Mouse (Mus musculus): ENCODE results near the gene Gm13288. TPM values are rescaled to one million over a fixed set of nuclear protein-coding genes. Genes with fewer than 3 reads are reported as not detected.

Gm13288 gene
- total and polyA plus RNA-seq, 2 experiments from 2014 or later: not detected

DNA sequence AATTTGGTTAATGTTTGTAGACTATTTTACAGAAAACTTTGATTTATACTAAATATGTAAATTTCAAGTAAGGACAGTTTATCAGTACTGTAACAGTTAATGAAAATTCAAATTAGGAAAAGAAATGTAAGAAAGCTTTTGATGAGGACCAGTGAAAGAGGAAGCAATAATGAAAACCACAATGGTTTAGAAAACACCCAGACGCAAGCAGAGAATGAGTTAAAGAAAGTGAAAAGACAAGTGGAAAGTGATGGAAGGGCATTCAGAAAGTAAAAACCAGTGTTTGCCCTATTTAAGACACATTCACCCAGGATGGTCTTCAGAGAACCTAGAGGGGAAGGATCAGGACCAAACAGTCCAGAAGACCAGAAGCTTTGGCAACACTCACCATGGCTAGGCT lies 44.4 kb downstream of the Gm13288 start, which contains the start of gene Ifna1:
Gene Ifna1, plus strand, starts transcription at position 390 of the 400 bp plus-strand sequence.
- no peak within 1 kb of the TSS for H3K9ac ChIP-seq (replicated peaks; ENCODE audit: low read depth, low read length)
- TF ChIP-seq CTCF (IDR thresholded peaks at IDR 0.05; ENCODE audit: low read depth): no peak
- no peaks in the 10 kb centered on the region for H3K27me3 ChIP-seq (ENCODE audit: control insufficient read depth, insufficient read depth, low read length)
- H3K4me1 ChIP-seq (ENCODE audit: control insufficient read depth, insufficient read depth): no peaks in the 10 kb centered on the region
- H3K4me3 ChIP-seq (ENCODE audit: low read depth, low read length): no peak within 1 kb of the TSS
- H3K4me2 ChIP-seq (ENCODE audit: low read depth, low read length): no peak within 1 kb of the TSS
- WGBS: 64% methylated on average over 1 of the region's 1 CpGs
- no peaks in the 10 kb centered on the region for H3K9me3 ChIP-seq (replicated peaks; ENCODE audit: control insufficient read depth, low read length)
- ATAC-seq (ENCODE audit: insufficient read depth, low read depth) (no peak), DNase-seq (ENCODE audit: low spot score) (no peak)
- no peaks in the 10 kb centered on the region for H3K36me3 ChIP-seq (replicated peaks; ENCODE audit: control insufficient read depth, insufficient read depth, low read length)
- H3K27ac ChIP-seq (ENCODE audit: low read depth): no peak within 1 kb of the TSS

DNA sequence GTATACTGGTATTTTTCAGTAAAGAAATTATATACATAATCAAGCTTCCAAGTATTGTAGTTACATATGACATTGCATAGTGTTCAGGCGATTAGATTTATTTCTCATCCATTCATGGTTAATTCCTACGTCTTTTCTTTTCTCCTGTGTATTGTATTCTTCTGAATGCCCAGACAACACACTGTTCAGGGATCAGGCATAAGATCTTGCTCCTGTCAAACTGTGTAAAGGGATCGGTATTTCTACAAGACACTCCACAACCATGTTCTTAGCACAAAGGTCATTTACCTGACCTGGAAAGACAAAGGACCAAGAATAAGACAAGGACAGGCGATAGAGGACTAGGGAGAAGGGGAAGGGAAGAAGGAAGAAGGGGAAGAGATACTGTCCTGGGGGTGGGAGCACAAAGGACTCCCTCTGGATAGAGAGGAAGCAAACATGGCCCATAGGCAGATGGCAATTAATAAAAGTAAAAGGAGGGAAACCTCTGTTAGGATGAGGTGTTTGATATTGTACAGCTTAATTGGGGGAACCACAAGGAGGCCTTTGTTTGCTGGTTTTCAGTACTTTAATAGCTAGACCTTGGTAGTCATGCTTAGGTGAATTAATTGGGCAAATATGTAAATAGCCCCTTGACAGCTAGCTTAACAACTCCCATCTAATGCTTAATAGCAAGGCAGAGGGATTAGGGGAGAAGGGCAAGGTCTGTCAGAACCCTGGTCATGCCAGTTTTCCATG lies 45.9 kb downstream of the Gm13288 start:
- DNase-seq (ENCODE audit: low spot score): no peak
- Histone ChIP-seq H3K9ac (replicated peaks; ENCODE audit: low read depth, low read length) (no peak overlapping the region), H3K9me3 (replicated peaks; ENCODE audit: control insufficient read depth, low read length) (no peaks in the 10 kb centered on the region), H3K4me1 (ENCODE audit: control insufficient read depth, insufficient read depth) (no peaks in the 10 kb centered on the region), H3K36me3 (replicated peaks; ENCODE audit: control insufficient read depth, insufficient read depth, low read length) (no peaks in the 10 kb centered on the region), H3K4me3 (ENCODE audit: low read depth, low read length) (no peak overlapping the region), H3K4me2 (ENCODE audit: low read depth, low read length) (no peak overlapping the region), H3K27ac (ENCODE audit: low read depth) (no peak overlapping the region), H3K27me3 (ENCODE audit: control insufficient read depth, insufficient read depth, low read length) (no peaks in the 10 kb centered on the region)
- ATAC-seq (ENCODE audit: insufficient read depth, low read depth): no peak
- 61% methylated on average over 4 of the region's 4 CpGs for WGBS
- TF ChIP-seq EP300 (IDR thresholded peaks at IDR 0.05; ENCODE audit: low read depth): no peak
- no peak for TF ChIP-seq CTCF (IDR thresholded peaks at IDR 0.05; ENCODE audit: low read depth)

Other genes with a start within 250 kb of the Gm13288 start
Only the 30 nearest of the 31 such genes appear.
- gene Ifna14, start 233.7 kb upstream of the Gm13288 start, total RNA-seq (2014; rRNA removed; ENCODE audit: low replicate concordance): not detected in 2 replicates
- not detected in 2 replicates for gene Ifna14, start 233.7 kb upstream of the Gm13288 start, polyA plus RNA-seq (2015; fragmentation: Nextera tagmentation; extraction: Ambion mirVana)
- gene Ifna9, start 213.1 kb upstream of the Gm13288 start, total RNA-seq (2014; rRNA removed; ENCODE audit: low replicate concordance): not detected in 2 replicates
- not detected in 2 replicates for gene Ifna9, start 213.1 kb upstream of the Gm13288 start, polyA plus RNA-seq (2015; fragmentation: Nextera tagmentation; extraction: Ambion mirVana)
- not detected in 2 replicates for gene Ifna12, start 202.2 kb upstream of the Gm13288 start, total RNA-seq (2014; rRNA removed; ENCODE audit: low replicate concordance)
- gene Ifna12, start 202.2 kb upstream of the Gm13288 start, polyA plus RNA-seq (2015; fragmentation: Nextera tagmentation; extraction: Ambion mirVana): not detected in 2 replicates
- gene C87499, start 171.1 kb upstream of the Gm13288 start, total RNA-seq (2014; rRNA removed; ENCODE audit: low replicate concordance): not detected in 2 replicates
- gene C87499, start 171.1 kb upstream of the Gm13288 start, polyA plus RNA-seq (2015; fragmentation: Nextera tagmentation; extraction: Ambion mirVana): not detected in 2 replicates
- gene Ifna13, start 161.1 kb upstream of the Gm13288 start, total RNA-seq (2014; rRNA removed; ENCODE audit: low replicate concordance): not detected in 2 replicates
- gene Ifna13, start 161.1 kb upstream of the Gm13288 start, polyA plus RNA-seq (2015; fragmentation: Nextera tagmentation; extraction: Ambion mirVana): not detected in 2 replicates
- gene Ifna16, start 128.6 kb upstream of the Gm13288 start, total RNA-seq (2014; rRNA removed; ENCODE audit: low replicate concordance): not detected in 2 replicates
- gene Ifna16, start 128.6 kb upstream of the Gm13288 start, polyA plus RNA-seq (2015; fragmentation: Nextera tagmentation; extraction: Ambion mirVana): not detected in 2 replicates
- gene Ifna2, start 121.6 kb upstream of the Gm13288 start, total RNA-seq (2014; rRNA removed; ENCODE audit: low replicate concordance): not detected in 2 replicates
- gene Ifna2, start 121.6 kb upstream of the Gm13288 start, polyA plus RNA-seq (2015; fragmentation: Nextera tagmentation; extraction: Ambion mirVana): not detected in 2 replicates
- not detected in 2 replicates for gene Ifnab, start 114.2 kb upstream of the Gm13288 start, total RNA-seq (2014; rRNA removed; ENCODE audit: low replicate concordance)
- gene Ifnab, start 114.2 kb upstream of the Gm13288 start, polyA plus RNA-seq (2015; fragmentation: Nextera tagmentation; extraction: Ambion mirVana): not detected in 2 replicates
- gene Gm26566, start 83.7 kb upstream of the Gm13288 start, total RNA-seq (2014; rRNA removed; ENCODE audit: low replicate concordance): 0.69 and 0.81 TPM in 2 replicates
- gene Gm26566, start 83.7 kb upstream of the Gm13288 start, polyA plus RNA-seq (2015; fragmentation: Nextera tagmentation; extraction: Ambion mirVana): 0.52 and 0.66 TPM in 2 replicates
- gene Klhl9, start 83.1 kb upstream of the Gm13288 start, total RNA-seq (2014; rRNA removed; ENCODE audit: low replicate concordance): 115 and 134 TPM in 2 replicates
- gene Klhl9, start 83.1 kb upstream of the Gm13288 start, polyA plus RNA-seq (2015; fragmentation: Nextera tagmentation; extraction: Ambion mirVana): 65.9 and 66.7 TPM in 2 replicates
- not detected in 2 replicates for gene Gm13271, start 50.7 kb upstream of the Gm13288 start, total RNA-seq (2014; rRNA removed; ENCODE audit: low replicate concordance)
- gene Gm13271, start 50.7 kb upstream of the Gm13288 start, polyA plus RNA-seq (2015; fragmentation: Nextera tagmentation; extraction: Ambion mirVana): not detected in 2 replicates
- not detected in 2 replicates for gene Gm13283, start 45.4 kb upstream of the Gm13288 start, total RNA-seq (2014; rRNA removed; ENCODE audit: low replicate concordance)
- 0.25 and 0.46 TPM in 2 replicates for gene Gm13283, start 45.4 kb upstream of the Gm13288 start, polyA plus RNA-seq (2015; fragmentation: Nextera tagmentation; extraction: Ambion mirVana)
- not detected in 2 replicates for gene Gm13290, start 31.7 kb upstream of the Gm13288 start, total RNA-seq (2014; rRNA removed; ENCODE audit: low replicate concordance)
- 0.20 TPM in 1 of 2 replicates, not detected in the other for gene Gm13290, start 31.7 kb upstream of the Gm13288 start, polyA plus RNA-seq (2015; fragmentation: Nextera tagmentation; extraction: Ambion mirVana)
- not detected in 2 replicates for gene Gm13289, start 28.6 kb upstream of the Gm13288 start, total RNA-seq (2014; rRNA removed; ENCODE audit: low replicate concordance)
- gene Gm13289, start 28.6 kb upstream of the Gm13288 start, polyA plus RNA-seq (2015; fragmentation: Nextera tagmentation; extraction: Ambion mirVana): not detected in 2 replicates
- not detected in 2 replicates for gene Gm13272, start 25.7 kb upstream of the Gm13288 start, total RNA-seq (2014; rRNA removed; ENCODE audit: low replicate concordance)
- gene Gm13272, start 25.7 kb upstream of the Gm13288 start, polyA plus RNA-seq (2015; fragmentation: Nextera tagmentation; extraction: Ambion mirVana): not detected in 2 replicates
- not detected in 2 replicates for gene Ifnz, start 23.4 kb upstream of the Gm13288 start, total RNA-seq (2014; rRNA removed; ENCODE audit: low replicate concordance)
- 0.22 and 0.41 TPM in 2 replicates for gene Ifnz, start 23.4 kb upstream of the Gm13288 start, polyA plus RNA-seq (2015; fragmentation: Nextera tagmentation; extraction: Ambion mirVana)
- not detected in 2 replicates for gene Gm13276, start 19.8 kb upstream of the Gm13288 start, total RNA-seq (2014; rRNA removed; ENCODE audit: low replicate concordance)
- gene Gm13276, start 19.8 kb upstream of the Gm13288 start, polyA plus RNA-seq (2015; fragmentation: Nextera tagmentation; extraction: Ambion mirVana): not detected in 2 replicates
- gene Gm13277, start 16.9 kb upstream of the Gm13288 start, total RNA-seq (2014; rRNA removed; ENCODE audit: low replicate concordance): not detected in 2 replicates
- gene Gm13277, start 16.9 kb upstream of the Gm13288 start, polyA plus RNA-seq (2015; fragmentation: Nextera tagmentation; extraction: Ambion mirVana): not detected in 2 replicates
- not detected in 2 replicates for gene Gm13278, start 14.0 kb upstream of the Gm13288 start, total RNA-seq (2014; rRNA removed; ENCODE audit: low replicate concordance)
- gene Gm13278, start 14.0 kb upstream of the Gm13288 start, polyA plus RNA-seq (2015; fragmentation: Nextera tagmentation; extraction: Ambion mirVana): not detected in 2 replicates
- not detected in 2 replicates for gene Gm13275, start 11.0 kb upstream of the Gm13288 start, total RNA-seq (2014; rRNA removed; ENCODE audit: low replicate concordance)
- gene Gm13275, start 11.0 kb upstream of the Gm13288 start, polyA plus RNA-seq (2015; fragmentation: Nextera tagmentation; extraction: Ambion mirVana): not detected in 2 replicates
- gene Gm13279, start 8.1 kb upstream of the Gm13288 start, total RNA-seq (2014; rRNA removed; ENCODE audit: low replicate concordance): not detected in 2 replicates
- gene Gm13279, start 8.1 kb upstream of the Gm13288 start, polyA plus RNA-seq (2015; fragmentation: Nextera tagmentation; extraction: Ambion mirVana): not detected in 2 replicates
- gene Gm13285, start 5.9 kb upstream of the Gm13288 start, total RNA-seq (2014; rRNA removed; ENCODE audit: low replicate concordance): 0.50 and 0.66 TPM in 2 replicates
- 0.78 and 0.85 TPM in 2 replicates for gene Gm13285, start 5.9 kb upstream of the Gm13288 start, polyA plus RNA-seq (2015; fragmentation: Nextera tagmentation; extraction: Ambion mirVana)
- gene Gm13287, start 2.3 kb upstream of the Gm13288 start, total RNA-seq (2014; rRNA removed; ENCODE audit: low replicate concordance): not detected in 2 replicates
- not detected in 2 replicates for gene Gm13287, start 2.3 kb upstream of the Gm13288 start, polyA plus RNA-seq (2015; fragmentation: Nextera tagmentation; extraction: Ambion mirVana)
- not detected in 2 replicates for gene Ifna7, start 10.7 kb downstream of the Gm13288 start, total RNA-seq (2014; rRNA removed; ENCODE audit: low replicate concordance)
- not detected in 2 replicates for gene Ifna7, start 10.7 kb downstream of the Gm13288 start, polyA plus RNA-seq (2015; fragmentation: Nextera tagmentation; extraction: Ambion mirVana)
- not detected in 2 replicates for gene Ifna11, start 14.4 kb downstream of the Gm13288 start, total RNA-seq (2014; rRNA removed; ENCODE audit: low replicate concordance)
- gene Ifna11, start 14.4 kb downstream of the Gm13288 start, polyA plus RNA-seq (2015; fragmentation: Nextera tagmentation; extraction: Ambion mirVana): not detected in 2 replicates
- gene Ifna6, start 21.9 kb downstream of the Gm13288 start, total RNA-seq (2014; rRNA removed; ENCODE audit: low replicate concordance): not detected in 2 replicates
- not detected in 2 replicates for gene Ifna6, start 21.9 kb downstream of the Gm13288 start, polyA plus RNA-seq (2015; fragmentation: Nextera tagmentation; extraction: Ambion mirVana)
- gene Ifna5, start 30.0 kb downstream of the Gm13288 start, total RNA-seq (2014; rRNA removed; ENCODE audit: low replicate concordance): not detected in 2 replicates
- gene Ifna5, start 30.0 kb downstream of the Gm13288 start, polyA plus RNA-seq (2015; fragmentation: Nextera tagmentation; extraction: Ambion mirVana): not detected in 2 replicates
- not detected in 2 replicates for gene Ifna4, start 36.3 kb downstream of the Gm13288 start, total RNA-seq (2014; rRNA removed; ENCODE audit: low replicate concordance)
- not detected in 2 replicates for gene Ifna4, start 36.3 kb downstream of the Gm13288 start, polyA plus RNA-seq (2015; fragmentation: Nextera tagmentation; extraction: Ambion mirVana)
- gene Ifna1, start 44.6 kb downstream of the Gm13288 start, total RNA-seq (2014; rRNA removed; ENCODE audit: low replicate concordance): not detected in 2 replicates
- gene Ifna1, start 44.6 kb downstream of the Gm13288 start, polyA plus RNA-seq (2015; fragmentation: Nextera tagmentation; extraction: Ambion mirVana): not detected in 2 replicates
- not detected in 2 replicates for gene Ifne, start 74.7 kb downstream of the Gm13288 start, total RNA-seq (2014; rRNA removed; ENCODE audit: low replicate concordance)
- not detected in 2 replicates for gene Ifne, start 74.7 kb downstream of the Gm13288 start, polyA plus RNA-seq (2015; fragmentation: Nextera tagmentation; extraction: Ambion mirVana)

All from heart, postnatal 0 days (tissue).